Mouse (Mus musculus) hindbrain, embryonic 15.5 days (tissue): ENCODE measurements around the gene Lamc3. TPM values are rescaled to one million over a fixed set of nuclear protein-coding genes. Genes with fewer than 3 reads are reported as not detected.

Source experiments
- ATAC-seq: fragments of 200-750 bp; cut with Nextera tagmentation; 2 replicates; pipeline ENCODE4 v1.8.0; 2017; ENCODE audit warnings: low read depth, moderate number of reproducible peaks, moderate TSS enrichment; ENCODE audit not compliant: low FRiP score
- H3K27ac ChIP-seq: fragments of 300-500 bp; sonication (generic); replicated peaks from 2 replicates; pipeline ENCODE4 v1.5.1; 2015; ENCODE audit warnings: mild to moderate bottlenecking, inconsistent platforms
- H3K27me3 ChIP-seq: fragments of 300-500 bp; sonication (generic); 2 replicates; pipeline ENCODE4 v1.6.1; 2015; ENCODE audit warnings: control low read depth, inconsistent platforms
- H3K36me3 ChIP-seq: fragments of 300-500 bp; sonication (generic); 2 replicates; pipeline ENCODE4 v1.6.1; 2015; ENCODE audit warnings: control low read depth, inconsistent platforms
- H3K4me1 ChIP-seq: fragments of 300-500 bp; sonication (generic); replicated peaks from 2 replicates; pipeline ENCODE4 v1.6.1; 2015; ENCODE audit warnings: control low read depth, inconsistent platforms
- H3K4me2 ChIP-seq: fragments of 300-500 bp; sonication (generic); 2 replicates; pipeline ENCODE4 v1.6.1; 2015; ENCODE audit warnings: moderate library complexity, mild to moderate bottlenecking, inconsistent platforms
- H3K4me3 ChIP-seq: fragments of 300-500 bp; sonication (generic); 2 replicates; pipeline ENCODE4 v1.5.1; 2015; ENCODE audit warnings: mild to moderate bottlenecking, inconsistent platforms
- H3K9ac ChIP-seq: fragments of 300-500 bp; sonication (generic); 2 replicates; pipeline ENCODE4 v1.6.1; 2015; ENCODE audit warnings: inconsistent platforms
- H3K9me3 ChIP-seq: fragments of 300-500 bp; sonication (generic); 2 replicates; pipeline ENCODE4 v1.6.1; 2016; ENCODE audit warnings: control low read depth, inconsistent platforms
- WGBS: fragments of 180-500 bp; shearing (Covaris S2); methylation state at CpG from one replicate; pipeline ENCODE4 v1.1.7; 2015; 5-methylcytosine and 5-hydroxymethylcytosine counted together
- polyA plus RNA-seq: library from polyadenylated mRNA; unstranded; fragments of >200 nt; fragmentation: Nextera tagmentation; extraction: Ambion mirVana; gene quantifications from 2 replicates; pipeline ENCODE4 v1.2.1, GENCODE M21; 2015

Lamc3 gene
- polyA plus RNA-seq, 1 experiment from 2014 or later = 5.4 TPM

DNA sequence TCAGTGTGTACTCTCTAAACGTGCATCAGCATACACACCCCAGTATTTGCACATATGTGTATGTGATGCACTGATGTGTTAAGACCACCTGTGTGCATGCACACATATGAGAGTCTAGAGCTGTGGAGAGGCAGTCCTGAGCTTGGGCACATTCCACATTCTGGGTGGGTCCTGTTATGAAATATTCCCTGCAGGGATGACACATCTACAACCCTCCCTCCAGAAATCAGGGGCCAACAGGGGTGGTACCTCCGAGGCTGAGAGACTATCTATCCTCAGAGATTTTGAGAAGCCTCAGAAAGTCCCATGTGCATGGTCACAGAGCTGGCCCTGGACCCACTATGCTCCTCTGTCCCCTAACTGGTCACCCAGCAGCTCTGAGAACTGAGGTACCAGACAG, 58.5 kb downstream of the Lamc3 start:
- H3K9ac ChIP-seq = no peak overlapping the region
- WGBS = 74% methylated on average over 2 of the region's 2 CpGs

DNA sequence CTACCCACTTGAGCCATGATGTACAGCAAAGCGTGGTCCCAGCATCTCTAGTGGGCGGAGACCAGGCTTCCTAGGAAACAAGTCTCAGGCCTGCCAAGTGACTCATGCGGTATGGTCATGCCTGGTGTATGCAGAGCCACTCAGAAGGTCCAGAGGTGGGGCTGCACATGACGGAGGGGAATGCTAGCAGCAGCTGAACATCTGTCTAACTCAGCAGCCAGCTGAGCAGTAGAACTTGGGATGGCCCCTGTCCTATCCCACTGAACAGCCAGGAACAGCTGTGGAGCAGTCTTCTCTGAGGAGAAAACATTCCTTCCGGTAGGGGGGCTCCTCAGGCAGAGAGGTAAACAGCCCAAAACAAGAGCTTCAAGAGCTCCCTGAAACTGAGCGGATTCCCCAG, 61.3 kb downstream of the Lamc3 start:
- H3K4me1 ChIP-seq = peaks cover 26% of the 10 kb centered on the region
- no peaks in the 10 kb centered on the region for H3K36me3 ChIP-seq
- no peaks in the 10 kb centered on the region; the same call in 1 of the 2 replicates for H3K27me3 ChIP-seq
- WGBS = 74% methylated on average over 6 of the region's 6 CpGs
- no peak overlapping the region for H3K27ac ChIP-seq
- no peak for ATAC-seq
- no peak overlapping the region for H3K4me3 ChIP-seq
- H3K9ac ChIP-seq = no peak overlapping the region
- H3K9me3 ChIP-seq = no peaks in the 10 kb centered on the region
- no peak overlapping the region for H3K4me2 ChIP-seq

More for the DNA sequence above, 58.5 kb downstream of the Lamc3 start:
- no peaks in the 10 kb centered on the region; the same call in 1 of the 2 replicates for H3K27me3 ChIP-seq
- no peak overlapping the region for H3K27ac ChIP-seq
- ATAC-seq = no peak
- H3K4me2 ChIP-seq = no peak overlapping the region
- H3K4me3 ChIP-seq = no peak overlapping the region
- peaks cover 4% of the 10 kb centered on the region for H3K4me1 ChIP-seq
- H3K36me3 ChIP-seq = no peaks in the 10 kb centered on the region
- H3K9me3 ChIP-seq = no peaks in the 10 kb centered on the region

- Histone ChIP-seq H3K4me1 (peaks cover 26% of the 10 kb centered on the region), H3K36me3 (no peaks in the 10 kb centered on the region), H3K27ac (no peak overlapping the region), H3K9ac (no peak overlapping the region), H3K4me2 (no peak overlapping the region), H3K9me3 (no peaks in the 10 kb centered on the region), H3K27me3 (no peaks in the 10 kb centered on the region; the same call in 1 of the 2 replicates), H3K4me3 (no peak overlapping the region)
- no peak for ATAC-seq
- whole genome bisulfite sequencing = 77% methylated on average over 6 of the region's 6 CpGs
Measured at GRCm38 (mm10) chr2:31948801-31949200, 61.7 kb downstream of the Lamc3 start.

DNA sequence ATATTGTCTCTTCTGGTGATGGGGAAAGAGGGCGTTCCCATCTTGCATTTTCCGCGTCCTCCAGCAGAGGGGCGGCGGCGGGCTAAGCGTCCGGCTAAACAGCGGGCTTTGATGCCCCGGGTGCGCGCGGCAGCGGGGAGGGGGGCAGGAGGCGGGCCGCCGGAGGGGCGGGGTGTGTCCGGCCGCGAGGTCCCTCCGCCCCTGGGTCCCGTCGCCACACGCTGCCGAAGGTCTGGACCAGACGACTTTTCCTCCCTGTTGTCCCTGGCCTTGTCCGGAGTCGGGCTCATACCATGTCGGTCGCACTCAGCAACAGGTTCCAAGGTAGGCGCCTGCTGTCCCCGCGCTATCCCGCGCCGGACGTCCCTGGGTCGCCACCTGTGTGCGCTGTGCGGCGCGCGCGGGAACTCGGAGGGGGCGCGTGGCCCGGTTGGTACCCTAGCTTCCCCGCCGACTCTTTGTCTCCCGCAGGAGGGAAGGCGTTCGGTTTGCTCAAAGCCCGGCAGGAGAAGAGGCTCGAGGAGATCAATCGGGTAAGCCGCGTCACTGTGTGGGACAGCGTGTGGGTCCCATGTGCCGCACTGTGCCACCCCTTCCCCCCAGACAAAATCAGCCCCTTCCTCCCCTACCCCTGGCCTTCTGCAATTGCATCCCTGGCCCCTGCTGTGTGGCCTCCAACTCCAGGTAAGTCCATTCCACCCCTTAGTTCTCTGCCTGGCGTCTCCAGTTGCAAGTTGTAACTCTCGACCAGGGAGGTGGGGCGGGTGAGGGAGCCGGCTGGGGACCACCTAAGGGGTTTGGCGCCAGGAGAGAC, 63.2 kb downstream of the Lamc3 start, which contains the start of gene Aif1l:
Aif1l (plus strand) TSS at position 82 of the 814 bp plus-strand sequence.
- no peak within 1 kb of the TSS for H3K27ac ChIP-seq
- H3K36me3 ChIP-seq = no peaks in the 10 kb centered on the region
- WGBS = under 1% methylated on average over 53 of the region's 66 CpGs
- peak; percentile 52 for ATAC-seq
- H3K4me1 ChIP-seq = peaks cover 30% of the 10 kb centered on the region
- H3K9me3 ChIP-seq = no peaks in the 10 kb centered on the region
- peak within 1 kb of the TSS; percentile 63 for H3K4me3 ChIP-seq
- peak within 1 kb of the TSS; percentile 93 for H3K4me2 ChIP-seq
- H3K27me3 ChIP-seq = no peaks in the 10 kb centered on the region
- H3K9ac ChIP-seq = peak within 1 kb of the TSS; percentile 62

DNA sequence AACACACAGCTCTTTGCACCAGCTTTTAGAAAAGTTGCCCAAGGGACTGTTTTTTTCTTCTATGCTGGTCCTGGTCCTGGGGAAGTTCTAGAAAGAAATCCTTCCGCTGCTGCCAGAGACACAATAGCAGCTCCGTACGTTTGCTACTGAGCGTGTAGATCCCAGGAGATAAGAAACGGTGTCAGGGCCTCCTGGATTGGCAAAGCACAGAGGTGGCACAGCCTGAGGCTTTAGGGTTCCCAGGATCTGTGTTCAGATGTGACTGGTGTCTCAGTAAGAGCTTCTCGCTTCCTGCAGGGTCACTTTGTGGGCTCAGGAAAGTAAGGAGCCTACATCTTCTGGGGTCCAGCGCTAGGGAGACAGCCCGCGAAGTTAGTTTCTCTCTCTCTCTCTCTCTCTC, 63.9 kb downstream of the Lamc3 start:
- Histone ChIP-seq H3K4me1 (peaks cover 30% of the 10 kb centered on the region), H3K27me3 (no peaks in the 10 kb centered on the region), H3K9ac (peak overlapping the region; percentile 62), H3K9me3 (no peaks in the 10 kb centered on the region), H3K4me3 (peak overlapping the region; percentile 63), H3K4me2 (peak overlapping the region; percentile 93), H3K27ac (no peak overlapping the region), H3K36me3 (no peaks in the 10 kb centered on the region)
- ATAC-seq = no peak
- 21% methylated on average over 9 of the region's 9 CpGs for WGBS

GRCm38 (mm10) chr2:31952236-31952635, 65.1 kb downstream of the Lamc3 start:
- peak overlapping the region; percentile 93 for H3K4me2 ChIP-seq
- no peak overlapping the region for H3K27ac ChIP-seq
- peaks cover 30% of the 10 kb centered on the region for H3K4me1 ChIP-seq
- no peak overlapping the region for H3K4me3 ChIP-seq
- H3K9me3 ChIP-seq = no peaks in the 10 kb centered on the region
- 71% methylated on average over 10 of the region's 10 CpGs for WGBS
- no peaks in the 10 kb centered on the region for H3K36me3 ChIP-seq
- no peak overlapping the region for H3K9ac ChIP-seq
- no peaks in the 10 kb centered on the region for H3K27me3 ChIP-seq
- ATAC-seq = no peak

DNA sequence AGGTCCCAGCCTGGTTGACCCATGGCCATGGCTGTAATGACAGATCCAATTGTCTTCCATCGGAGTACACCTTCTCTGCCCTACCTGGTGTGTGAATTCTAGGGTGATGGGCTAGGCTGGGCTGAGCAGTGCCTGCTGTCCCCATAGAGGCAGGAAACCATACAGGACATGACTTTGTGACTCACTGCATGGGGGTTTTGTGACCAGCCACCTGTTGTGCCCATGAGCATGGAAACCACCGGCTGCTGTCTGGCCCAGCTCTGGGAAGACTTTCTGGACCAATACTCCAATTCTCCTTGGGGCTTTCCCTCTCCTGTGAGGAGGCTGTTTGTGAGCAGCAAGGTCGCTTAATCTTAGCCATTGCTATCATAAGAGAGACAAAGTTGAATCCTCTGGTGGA, 65.6 kb downstream of the Lamc3 start:
- Histone ChIP-seq H3K36me3 (no peaks in the 10 kb centered on the region), H3K4me3 (no peak overlapping the region), H3K4me2 (peak overlapping the region; percentile 93), H3K9ac (no peak overlapping the region), H3K9me3 (no peaks in the 10 kb centered on the region), H3K27ac (no peak overlapping the region), H3K27me3 (no peaks in the 10 kb centered on the region), H3K4me1 (peaks cover 30% of the 10 kb centered on the region)
- WGBS = 86% methylated on average over 3 of the region's 3 CpGs
- ATAC-seq = no peak

DNA sequence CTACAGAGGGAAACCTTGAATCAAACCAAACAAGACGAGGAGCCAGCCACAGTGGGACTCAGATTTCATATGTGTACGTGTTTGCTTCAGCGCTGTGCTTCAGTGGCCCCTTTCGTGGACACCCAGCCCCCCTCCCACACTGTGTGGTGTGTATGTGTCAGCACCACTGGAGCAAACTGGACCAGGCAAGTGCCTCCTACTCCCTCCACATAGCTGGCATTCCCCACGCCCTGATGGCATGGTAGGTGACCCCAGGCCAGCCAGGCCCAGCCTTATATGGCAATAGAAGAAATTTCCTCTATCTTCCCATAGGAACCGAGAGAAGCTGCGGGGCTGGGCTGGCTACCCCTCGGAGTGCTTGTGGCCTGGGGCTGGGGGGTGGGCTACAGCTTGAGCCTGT, 66.6 kb downstream of the Lamc3 start:
- Histone ChIP-seq H3K4me2 (no peak overlapping the region), H3K36me3 (no peaks in the 10 kb centered on the region), H3K27me3 (no peaks in the 10 kb centered on the region), H3K9me3 (no peaks in the 10 kb centered on the region), H3K27ac (no peak overlapping the region), H3K4me1 (peaks cover 30% of the 10 kb centered on the region), H3K9ac (no peak overlapping the region), H3K4me3 (no peak overlapping the region)
- no peak for ATAC-seq
- WGBS = 86% methylated on average over 8 of the region's 8 CpGs

DNA sequence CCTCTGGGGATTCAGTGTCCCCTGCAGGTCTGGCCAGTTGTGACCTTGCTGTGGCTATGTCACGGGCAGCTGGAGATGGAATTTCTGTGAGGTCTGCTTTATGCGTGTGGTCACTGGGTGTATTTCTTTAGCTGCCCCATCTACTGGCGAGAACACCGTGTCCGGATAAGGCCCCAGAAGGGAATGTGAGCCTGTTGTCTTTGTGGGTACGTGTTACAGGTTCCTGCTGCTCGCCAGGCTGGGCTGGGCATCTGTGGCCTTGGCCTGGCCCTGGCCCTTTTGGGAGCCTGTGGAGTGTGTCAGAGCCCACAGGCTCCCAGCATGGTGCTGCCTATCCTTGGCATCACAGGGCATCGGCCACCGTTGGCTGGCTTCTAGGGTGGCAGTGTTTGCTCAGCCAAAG, 67.7 kb downstream of the Lamc3 start:
- Histone ChIP-seq H3K4me3 (no peak overlapping the region), H3K27ac (no peak overlapping the region), H3K4me2 (no peak overlapping the region), H3K4me1 (peaks cover 30% of the 10 kb centered on the region), H3K9ac (no peak overlapping the region), H3K9me3 (no peaks in the 10 kb centered on the region), H3K27me3 (no peaks in the 10 kb centered on the region), H3K36me3 (no peaks in the 10 kb centered on the region)
- 85% methylated on average over 9 of the region's 9 CpGs for WGBS
- no peak for ATAC-seq

DNA sequence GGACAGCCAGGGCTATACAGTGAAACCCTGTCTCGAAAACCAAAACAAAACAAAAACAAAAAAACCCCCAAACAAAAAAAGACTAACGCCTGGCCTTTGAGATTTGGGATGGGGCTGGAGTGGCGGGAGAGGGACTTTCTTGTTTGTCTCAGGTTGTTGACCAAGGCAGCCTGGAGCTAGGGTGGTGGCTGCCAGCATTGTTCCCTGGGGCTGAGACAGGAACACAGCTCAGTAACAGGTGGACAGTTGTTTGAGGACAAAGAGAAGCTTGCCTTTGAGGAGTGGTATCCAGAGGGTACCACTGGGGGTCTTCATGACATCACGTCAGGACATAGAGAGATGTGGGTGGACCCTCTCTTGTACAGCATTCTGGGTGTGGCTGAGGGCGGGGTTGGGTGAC, 68.6 kb downstream of the Lamc3 start:
- H3K36me3 ChIP-seq = no peaks in the 10 kb centered on the region
- ATAC-seq = no peak
- H3K9me3 ChIP-seq = no peaks in the 10 kb centered on the region
- no peaks in the 10 kb centered on the region for H3K27me3 ChIP-seq
- H3K4me2 ChIP-seq = no peak overlapping the region
- H3K9ac ChIP-seq = no peak overlapping the region
- H3K4me1 ChIP-seq = peaks cover 25% of the 10 kb centered on the region
- H3K27ac ChIP-seq = no peak overlapping the region
- H3K4me3 ChIP-seq = no peak overlapping the region
- 87% methylated on average over 5 of the region's 5 CpGs for WGBS

DNA sequence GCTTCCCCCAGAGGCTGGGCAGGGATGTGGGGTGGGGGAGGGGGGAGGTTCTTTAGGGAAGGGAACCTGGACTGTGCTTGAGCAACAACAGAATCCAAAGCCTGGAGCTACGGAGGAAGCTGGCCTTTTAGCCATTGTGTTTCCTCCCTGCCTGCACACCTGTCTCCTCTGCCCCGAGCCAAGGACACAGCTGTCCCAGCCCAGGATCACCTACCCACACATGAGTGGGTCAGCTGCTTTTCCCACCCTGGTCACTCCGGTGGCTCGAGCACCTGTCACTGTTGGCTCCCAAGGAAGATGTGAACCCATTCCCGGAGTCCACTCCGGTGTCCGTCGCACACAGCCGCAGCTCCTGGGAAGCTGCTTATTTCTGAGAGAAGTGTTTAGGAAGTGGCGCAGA, 70.1 kb downstream of the Lamc3 start:
- 91% methylated on average over 10 of the region's 10 CpGs for WGBS
- Histone ChIP-seq H3K27ac (no peak overlapping the region), H3K9me3 (no peaks in the 10 kb centered on the region), H3K4me2 (no peak overlapping the region), H3K36me3 (no peaks in the 10 kb centered on the region), H3K4me3 (no peak overlapping the region), H3K4me1 (peaks cover 22% of the 10 kb centered on the region), H3K27me3 (no peaks in the 10 kb centered on the region), H3K9ac (no peak overlapping the region)
- ATAC-seq = no peak

- Histone ChIP-seq H3K27me3 (no peaks in the 10 kb centered on the region), H3K9ac (no peak overlapping the region), H3K4me1 (peaks cover 26% of the 10 kb centered on the region), H3K4me2 (no peak overlapping the region), H3K27ac (no peak overlapping the region), H3K4me3 (no peak overlapping the region), H3K9me3 (no peaks in the 10 kb centered on the region), H3K36me3 (no peaks in the 10 kb centered on the region)
- no peak for ATAC-seq
- 86% methylated on average over 8 of the region's 8 CpGs for WGBS
Measured at GRCm38 (mm10) chr2:31960986-31961385, 73.9 kb downstream of the Lamc3 start.
